Mouse (Mus musculus): Measurements from ENCODE around the gene Baz2b. TPM values are rescaled to one million over a fixed set of nuclear protein-coding genes. Genes with fewer than 3 reads are reported as not detected.
A peak's percentile ranks its signal among the peaks of the same experiment; 100 is the strongest.

The Baz2b gene
- polyA plus RNA-seq, 1 experiment from 2014 or later = 74.7 TPM

DNA sequence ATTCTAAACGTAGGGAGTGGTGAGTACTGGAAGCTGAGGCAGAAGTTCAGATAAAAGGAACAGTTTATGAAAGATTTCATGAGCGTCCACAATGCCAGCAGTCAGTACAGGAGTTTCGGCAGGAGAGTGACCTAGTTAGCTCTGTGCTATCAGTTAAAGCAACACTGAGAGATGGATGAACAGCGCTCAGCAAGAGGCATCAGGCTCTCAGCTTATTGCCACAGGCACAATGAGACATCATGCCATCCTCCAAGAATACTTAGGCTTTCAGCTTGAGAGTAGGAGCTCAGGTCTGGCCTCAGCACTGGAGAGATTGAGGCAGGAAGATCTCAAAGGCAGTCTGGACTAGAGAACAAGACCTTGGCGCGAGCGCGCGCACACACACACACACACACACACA is 160.3 kb downstream of the Baz2b start:
- H3K27ac ChIP-seq (ENCODE audit: low read depth, low read length) = no peak overlapping the region
- no peak overlapping the region for H3K4me2 ChIP-seq
- H3K27me3 ChIP-seq (ENCODE audit: control insufficient read depth, insufficient read depth, low read length) = no peaks in the 10 kb centered on the region
- H3K9me3 ChIP-seq (ENCODE audit: control insufficient read depth, low read length) = no peaks in the 10 kb centered on the region
- no peak overlapping the region for H3K9ac ChIP-seq (ENCODE audit: low read length)
- H3K36me3 ChIP-seq (ENCODE audit: control insufficient read depth, insufficient read depth, low read length) = no peaks in the 10 kb centered on the region
- H3K4me3 ChIP-seq (ENCODE audit: low read depth, low read length) = no peak overlapping the region
- DNase-seq (ENCODE audit: low spot score, missing footprints) = no peak
- 96% methylated on average over 9 of the region's 9 CpGs for WGBS
- 0 out of 2 replicates have a peak, but pooled peaks cover 2% of the 10 kb centered on the region for H3K4me1 ChIP-seq (ENCODE audit: control insufficient read depth, insufficient read depth, low read length)
- no peak for ATAC-seq (ENCODE audit: low FRiP score)

DNA sequence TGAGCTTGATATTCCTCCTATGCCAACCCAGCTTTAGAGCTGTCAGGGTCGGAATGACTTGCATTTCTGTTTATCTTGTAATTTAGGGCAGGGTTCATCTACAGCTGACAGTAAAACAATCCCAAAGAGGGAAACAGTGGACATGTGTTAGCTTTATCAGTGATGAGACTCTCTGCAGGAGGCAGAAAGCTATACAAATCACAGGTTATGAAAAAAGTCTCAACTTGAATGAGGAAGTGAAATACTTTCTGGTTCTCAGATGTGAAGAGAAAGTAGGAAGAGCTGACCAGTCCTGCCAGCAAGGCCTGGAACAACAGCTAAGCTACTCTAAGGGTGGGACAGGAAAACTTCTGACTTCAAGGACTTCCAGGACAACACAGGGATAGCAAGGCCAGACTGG is 163.6 kb downstream of the Baz2b start:
- Histone ChIP-seq H3K36me3 (ENCODE audit: control insufficient read depth, insufficient read depth, low read length) (no peaks in the 10 kb centered on the region), H3K4me2 (no peak overlapping the region), H3K9me3 (ENCODE audit: control insufficient read depth, low read length) (no peaks in the 10 kb centered on the region), H3K4me1 (ENCODE audit: control insufficient read depth, insufficient read depth, low read length) (no peaks in the 10 kb centered on the region), H3K27me3 (ENCODE audit: control insufficient read depth, insufficient read depth, low read length) (no peaks in the 10 kb centered on the region), H3K4me3 (ENCODE audit: low read depth, low read length) (no peak overlapping the region), H3K27ac (ENCODE audit: low read depth, low read length) (no peak overlapping the region), H3K9ac (ENCODE audit: low read length) (no peak overlapping the region)
- WGBS = 88% methylated on average over 1 of the region's 1 CpGs
- ATAC-seq (ENCODE audit: low FRiP score) = no peak
- DNase-seq (ENCODE audit: low spot score, missing footprints) = no peak

DNA sequence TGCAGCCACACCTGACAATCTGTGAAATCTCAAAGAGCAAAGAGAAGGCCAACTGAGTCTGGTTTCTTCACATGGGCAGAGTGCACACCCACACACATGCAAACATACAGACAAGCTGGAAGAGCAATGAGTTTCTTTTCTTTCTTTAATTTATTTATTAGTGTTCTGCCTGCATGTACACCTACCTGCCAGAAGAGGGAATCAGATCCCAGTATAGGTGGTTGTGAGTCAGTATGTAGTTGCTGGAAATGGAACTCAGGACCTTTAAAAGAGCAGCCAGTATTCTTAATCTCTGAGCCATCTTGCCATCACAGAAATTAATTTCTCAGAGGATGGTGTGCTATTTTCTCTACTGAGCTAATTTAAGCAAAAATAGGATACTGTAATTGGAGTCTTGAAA is 164.7 kb downstream of the Baz2b start:
- H3K4me3 ChIP-seq (ENCODE audit: low read depth, low read length) = no peak overlapping the region
- no peak overlapping the region for H3K27ac ChIP-seq (ENCODE audit: low read depth, low read length)
- H3K4me1 ChIP-seq (ENCODE audit: control insufficient read depth, insufficient read depth, low read length) = no peaks in the 10 kb centered on the region
- H3K27me3 ChIP-seq (ENCODE audit: control insufficient read depth, insufficient read depth, low read length) = no peaks in the 10 kb centered on the region
- H3K9me3 ChIP-seq (ENCODE audit: control insufficient read depth, low read length) = no peaks in the 10 kb centered on the region
- H3K36me3 ChIP-seq (ENCODE audit: control insufficient read depth, insufficient read depth, low read length) = no peaks in the 10 kb centered on the region
- H3K9ac ChIP-seq (ENCODE audit: low read length) = no peak overlapping the region
- no peak overlapping the region for H3K4me2 ChIP-seq
- ATAC-seq (ENCODE audit: low FRiP score) (no peak), DNase-seq (ENCODE audit: low spot score, missing footprints) (no peak)

DNA sequence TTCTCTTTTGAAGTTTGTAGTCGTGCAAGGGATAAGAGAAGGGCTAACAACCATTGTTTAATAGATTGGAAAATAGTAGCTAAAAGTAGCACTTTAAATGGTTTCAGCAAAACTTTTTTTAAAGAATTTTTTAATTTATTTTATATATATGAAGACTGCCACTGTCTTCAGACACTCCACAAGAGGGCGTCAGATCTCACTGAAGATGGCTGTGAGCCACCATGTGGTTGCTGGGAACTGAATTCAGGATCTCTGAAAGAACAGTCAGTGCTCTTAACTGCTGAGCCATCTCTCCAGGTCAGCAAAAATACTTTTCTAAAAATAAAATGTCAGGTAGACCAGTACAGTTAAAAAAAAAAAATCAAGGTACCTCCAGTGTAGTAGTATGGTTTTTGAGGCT is 165.1 kb downstream of the Baz2b start:
- no peak overlapping the region for H3K27ac ChIP-seq (ENCODE audit: low read depth, low read length)
- H3K4me3 ChIP-seq (ENCODE audit: low read depth, low read length) = no peak overlapping the region
- H3K9me3 ChIP-seq (ENCODE audit: control insufficient read depth, low read length) = no peaks in the 10 kb centered on the region
- DNase-seq (ENCODE audit: low spot score, missing footprints) (no peak), ATAC-seq (ENCODE audit: low FRiP score) (no peak)
- no peak overlapping the region for H3K4me2 ChIP-seq
- H3K27me3 ChIP-seq (ENCODE audit: control insufficient read depth, insufficient read depth, low read length) = no peaks in the 10 kb centered on the region
- H3K36me3 ChIP-seq (ENCODE audit: control insufficient read depth, insufficient read depth, low read length) = no peaks in the 10 kb centered on the region
- no peaks in the 10 kb centered on the region for H3K4me1 ChIP-seq (ENCODE audit: control insufficient read depth, insufficient read depth, low read length)
- WGBS = 76% methylated on average over 2 of the region's 2 CpGs
- H3K9ac ChIP-seq (ENCODE audit: low read length) = no peak overlapping the region

DNA sequence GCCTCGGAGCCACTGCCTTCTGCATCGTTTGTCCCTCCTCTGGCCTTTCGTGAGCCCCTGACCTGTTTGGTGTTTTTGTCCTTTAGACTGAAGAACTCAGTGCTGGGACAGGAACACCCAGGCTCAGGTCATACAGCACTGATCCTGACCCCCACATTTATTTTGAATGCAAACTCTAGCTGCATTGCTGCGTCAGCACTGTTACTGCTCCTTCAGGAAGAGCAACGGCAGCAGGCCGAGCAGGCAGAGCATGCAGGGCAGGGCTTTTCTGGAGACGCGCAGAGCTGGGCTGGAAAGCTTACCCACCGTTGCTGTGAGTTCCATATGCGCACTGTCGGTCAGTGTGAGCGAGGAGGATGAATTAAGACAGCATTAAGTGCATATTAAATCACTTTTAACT is 166.9 kb downstream of the Baz2b start:
- Histone ChIP-seq H3K27me3 (ENCODE audit: control insufficient read depth, insufficient read depth, low read length) (no peaks in the 10 kb centered on the region), H3K27ac (ENCODE audit: low read depth, low read length) (no peak overlapping the region), H3K4me3 (ENCODE audit: low read depth, low read length) (no peak overlapping the region), H3K9me3 (ENCODE audit: control insufficient read depth, low read length) (no peaks in the 10 kb centered on the region), H3K9ac (ENCODE audit: low read length) (no peak overlapping the region), H3K36me3 (ENCODE audit: control insufficient read depth, insufficient read depth, low read length) (no peaks in the 10 kb centered on the region), H3K4me2 (no peak overlapping the region), H3K4me1 (ENCODE audit: control insufficient read depth, insufficient read depth, low read length) (no peaks in the 10 kb centered on the region)
- 73% methylated on average over 12 of the region's 12 CpGs for WGBS
- peak; percentile 52; the same call in 1 of the 2 replicates for ATAC-seq (ENCODE audit: low FRiP score)
- DNase-seq (ENCODE audit: low spot score, missing footprints) = no peak

DNA sequence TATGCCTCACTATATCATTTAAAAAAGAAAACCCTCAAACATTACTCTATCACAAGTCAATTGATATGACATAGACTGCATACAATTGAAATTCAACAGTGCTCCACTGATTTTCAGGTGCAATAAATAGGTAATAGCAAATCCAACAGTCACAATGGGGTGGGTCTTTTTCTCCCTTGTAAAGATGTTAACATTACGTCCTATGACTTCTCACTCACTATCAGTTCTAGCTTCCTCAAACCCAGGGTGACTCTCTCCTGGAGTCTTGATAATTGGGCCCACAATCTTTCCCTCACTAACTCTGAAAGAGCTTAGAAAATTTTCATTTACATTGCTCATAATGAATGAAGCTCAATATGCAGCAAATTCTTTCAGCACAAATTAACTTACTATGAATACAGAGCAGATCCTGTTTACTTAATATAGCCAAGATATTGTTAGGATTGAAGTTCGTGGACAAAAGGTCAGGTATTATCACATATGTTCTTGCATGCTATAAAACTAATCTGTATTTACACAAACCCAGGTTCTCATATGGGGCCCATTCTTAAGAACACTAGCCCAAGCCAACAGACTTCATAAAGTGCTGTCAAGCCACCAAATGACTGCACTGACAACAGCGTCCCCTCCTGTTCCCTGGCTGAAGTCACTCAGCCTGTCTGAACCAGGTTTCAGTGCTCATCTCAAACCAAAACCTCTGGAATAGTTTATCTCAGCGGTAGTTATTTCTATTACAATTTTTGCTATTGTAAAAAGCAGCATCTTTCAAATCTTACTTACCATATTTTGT is 168.0 kb downstream of the Baz2b start:
- no peaks in the 10 kb centered on the region for H3K9me3 ChIP-seq (ENCODE audit: control insufficient read depth, low read length)
- no peak for DNase-seq (ENCODE audit: low spot score, missing footprints)
- 91% methylated on average over 4 of the region's 4 CpGs for WGBS
- H3K36me3 ChIP-seq (ENCODE audit: control insufficient read depth, insufficient read depth, low read length) = no peaks in the 10 kb centered on the region
- no peaks in the 10 kb centered on the region for H3K27me3 ChIP-seq (ENCODE audit: control insufficient read depth, insufficient read depth, low read length)
- H3K27ac ChIP-seq (ENCODE audit: low read depth, low read length) = no peak overlapping the region
- H3K9ac ChIP-seq (ENCODE audit: low read length) = no peak overlapping the region
- H3K4me2 ChIP-seq = no peak overlapping the region
- H3K4me3 ChIP-seq (ENCODE audit: low read depth, low read length) = no peak overlapping the region
- peaks cover 7% of the 10 kb centered on the region for H3K4me1 ChIP-seq (ENCODE audit: control insufficient read depth, insufficient read depth, low read length)
- no peak for ATAC-seq (ENCODE audit: low FRiP score)

DNA sequence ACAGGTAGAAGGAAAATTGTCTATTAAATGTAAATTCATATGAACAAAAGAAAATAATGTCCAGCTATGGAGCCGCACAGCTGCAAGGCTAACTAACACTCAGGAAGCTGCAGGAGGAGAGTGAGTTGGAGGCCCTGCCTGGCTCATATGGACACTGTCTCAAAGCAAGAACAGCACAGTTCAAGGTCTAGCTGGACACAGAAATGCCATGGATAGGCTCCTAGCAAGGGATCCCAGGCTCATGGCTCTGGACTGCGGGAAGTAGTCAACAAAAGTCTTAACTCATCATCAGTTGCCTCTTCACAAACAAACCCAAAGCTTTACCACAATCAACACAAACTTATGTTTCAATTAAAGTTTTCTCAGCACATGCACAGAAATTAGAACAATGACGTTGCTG is 169.5 kb downstream of the Baz2b start:
- no peak overlapping the region for H3K9ac ChIP-seq (ENCODE audit: low read length)
- H3K27ac ChIP-seq (ENCODE audit: low read depth, low read length) = no peak overlapping the region
- DNase-seq (ENCODE audit: low spot score, missing footprints) (no peak), ATAC-seq (ENCODE audit: low FRiP score) (no peak)
- no peak overlapping the region for H3K4me3 ChIP-seq (ENCODE audit: low read depth, low read length)
- no peaks in the 10 kb centered on the region for H3K27me3 ChIP-seq (ENCODE audit: control insufficient read depth, insufficient read depth, low read length)
- H3K4me2 ChIP-seq = no peak overlapping the region
- 92% methylated on average over 3 of the region's 3 CpGs for WGBS
- H3K9me3 ChIP-seq (ENCODE audit: control insufficient read depth, low read length) = no peaks in the 10 kb centered on the region
- peaks cover 7% of the 10 kb centered on the region for H3K4me1 ChIP-seq (ENCODE audit: control insufficient read depth, insufficient read depth, low read length)
- H3K36me3 ChIP-seq (ENCODE audit: control insufficient read depth, insufficient read depth, low read length) = no peaks in the 10 kb centered on the region

DNA sequence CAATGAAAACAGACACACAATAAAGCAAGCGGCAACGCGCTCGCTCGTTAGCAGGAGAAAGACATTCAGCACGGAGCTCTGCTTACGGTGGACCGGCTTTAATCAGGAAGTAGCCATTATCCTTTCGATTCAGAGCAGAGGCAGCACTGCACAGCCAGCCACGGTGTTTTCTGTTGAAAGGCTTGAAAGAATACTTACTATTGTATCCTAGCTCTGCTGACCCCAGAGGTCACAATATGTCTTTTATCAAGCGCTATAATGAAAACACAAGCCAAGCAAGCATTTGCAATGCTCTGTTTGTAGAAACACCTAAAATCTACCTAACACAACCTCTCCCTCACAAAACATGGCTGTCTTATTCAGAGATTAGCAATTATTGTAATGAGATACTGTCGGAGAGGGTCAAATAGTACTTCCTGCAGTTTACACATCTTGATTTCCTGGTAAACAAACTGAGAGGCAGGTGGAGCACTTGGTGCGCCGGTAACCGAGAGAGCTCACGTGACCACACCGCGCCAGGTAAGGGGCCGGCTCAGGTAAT is 172.6 kb downstream of the Baz2b start:
- Histone ChIP-seq H3K9me3 (ENCODE audit: control insufficient read depth, low read length) (no peaks in the 10 kb centered on the region), H3K9ac (ENCODE audit: low read length) (peak overlapping the region; percentile 14; the same call in 1 of the 2 replicates), H3K4me3 (ENCODE audit: low read depth, low read length) (peak overlapping the region; percentile 14; the same call in 1 of the 2 replicates), H3K36me3 (ENCODE audit: control insufficient read depth, insufficient read depth, low read length) (no peaks in the 10 kb centered on the region), H3K4me2 (peak overlapping the region; percentile 50), H3K27ac (ENCODE audit: low read depth, low read length) (no peak overlapping the region), H3K4me1 (ENCODE audit: control insufficient read depth, insufficient read depth, low read length) (peaks cover 7% of the 10 kb centered on the region), H3K27me3 (ENCODE audit: control insufficient read depth, insufficient read depth, low read length) (no peaks in the 10 kb centered on the region)
- ATAC-seq (ENCODE audit: low FRiP score) = peak; percentile 77
- 6% methylated on average over 19 of the region's 19 CpGs for WGBS
- peak; percentile 94 for DNase-seq (ENCODE audit: low spot score, missing footprints)

DNA sequence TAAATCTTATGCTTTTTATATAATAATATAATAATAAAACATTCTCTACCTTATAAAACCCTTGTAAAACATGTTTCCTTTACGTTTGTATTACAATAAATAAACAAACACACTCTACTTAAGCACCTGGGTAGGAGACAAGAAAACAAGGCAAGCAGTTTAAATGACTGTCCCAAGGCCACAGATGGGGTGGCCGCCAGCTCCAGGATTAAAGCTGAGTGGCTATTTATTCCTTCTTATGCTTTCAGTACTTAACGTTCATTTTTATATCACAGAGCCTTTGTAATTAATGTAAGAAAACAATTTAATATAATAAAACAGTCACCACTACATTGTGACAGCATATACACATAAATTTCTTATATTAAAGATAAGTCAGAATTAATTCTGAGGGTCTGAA is 173.3 kb downstream of the Baz2b start:
- Histone ChIP-seq H3K9me3 (ENCODE audit: control insufficient read depth, low read length) (no peaks in the 10 kb centered on the region), H3K27me3 (ENCODE audit: control insufficient read depth, insufficient read depth, low read length) (no peaks in the 10 kb centered on the region), H3K9ac (ENCODE audit: low read length) (no peak overlapping the region), H3K4me3 (ENCODE audit: low read depth, low read length) (no peak overlapping the region), H3K36me3 (ENCODE audit: control insufficient read depth, insufficient read depth, low read length) (no peaks in the 10 kb centered on the region), H3K4me1 (ENCODE audit: control insufficient read depth, insufficient read depth, low read length) (peaks cover 7% of the 10 kb centered on the region), H3K27ac (ENCODE audit: low read depth, low read length) (no peak overlapping the region), H3K4me2 (no peak overlapping the region)
- WGBS = 48% methylated on average over 3 of the region's 3 CpGs
- no peak for DNase-seq (ENCODE audit: low spot score, missing footprints)
- 0 out of 2 replicates have a peak, but pooled peaks have one; percentile 12 for ATAC-seq (ENCODE audit: low FRiP score)
